8 mouse cellular contexts compared by ENCODE assay signal in genomic region chr7:127823236-127824171, GRCm38 (mm10). TPM values are rescaled to one million over a fixed set of nuclear protein-coding genes. Genes with fewer than 3 reads are reported as not detected.
DNase-seq lines count a peak whose midpoint lies in the region; ATAC-seq lines count a peak whose summit lies in the region.

No protein-coding gene starts in this region.

- no peak for DNase-seq in heart, postnatal 14 days
- DNase-seq in forebrain, embryonic 14.5 days (ENCODE audit: low spot score), result no peak
- DNase-seq in liver, embryonic 13.5 days, result no peak
- DNase-seq in thymus, postnatal 10 days (ENCODE audit: low spot score in 2 of 2), result no peak
- DNase-seq in thymus, postnatal 36 days, result no peak
- no peak for DNase-seq in adrenal gland, postnatal 10 days

- no peaks in the 10 kb centered on the region for H3K9me3 ChIP-seq in heart, embryonic 11.5 days (replicated peaks; ENCODE audit: control insufficient read depth, low read length)
- no peaks in the 10 kb centered on the region for H3K9me3 ChIP-seq in forebrain, embryonic 14.5 days (replicated peaks; ENCODE audit: control insufficient read depth, low read length)
- no peaks in the 10 kb centered on the region for H3K9me3 ChIP-seq in liver, embryonic 13.5 days (replicated peaks)

- H3K27me3 ChIP-seq in heart, embryonic 11.5 days (ENCODE audit: control insufficient read depth, insufficient read depth, low read length), result peaks cover 3% of the 10 kb centered on the region; the same call in 1 of the 2 replicates
- no peaks in the 10 kb centered on the region for H3K27me3 ChIP-seq in forebrain, embryonic 14.5 days (replicated peaks; ENCODE audit: control insufficient read depth, insufficient read depth, low read length)
- peaks cover 26% of the 10 kb centered on the region for H3K27me3 ChIP-seq in liver, embryonic 13.5 days

- peaks cover 8% of the 10 kb centered on the region; the same call in 1 of the 2 replicates for H3K4me1 ChIP-seq in heart, embryonic 11.5 days (ENCODE audit: control insufficient read depth, insufficient read depth, low read length)
- H3K4me1 ChIP-seq in brown adipose tissue, adult 24 weeks (ENCODE audit: control insufficient read depth, insufficient read depth, insufficient read length, low read length), result peaks cover 8% of the 10 kb centered on the region; the same call in 1 of the 2 replicates
- H3K4me1 ChIP-seq in forebrain, embryonic 14.5 days (ENCODE audit: control insufficient read depth, insufficient read depth, low read length), result 0 out of 2 replicates have a peak, but pooled peaks cover 5% of the 10 kb centered on the region
- H3K4me1 ChIP-seq in liver, embryonic 13.5 days (replicated peaks), result peaks cover 12% of the 10 kb centered on the region; the same call in 1 of the 2 replicates

- H3K36me3 ChIP-seq in heart, embryonic 11.5 days (ENCODE audit: control insufficient read depth, insufficient read depth, low read length), result no peaks in the 10 kb centered on the region
- no peaks in the 10 kb centered on the region for H3K36me3 ChIP-seq in forebrain, embryonic 14.5 days (ENCODE audit: control insufficient read depth, insufficient read depth, low read length)
- no peaks in the 10 kb centered on the region for H3K36me3 ChIP-seq in liver, embryonic 13.5 days

- peak overlapping the region; percentile 54 for H3K4me3 ChIP-seq in heart, embryonic 11.5 days (ENCODE audit: low read depth, low read length)
- H3K4me3 ChIP-seq in brown adipose tissue, adult 24 weeks (ENCODE audit: insufficient read depth, low read depth, low read length), result 0 out of 2 replicates have a peak overlapping the region, but pooled peaks have one; percentile 41
- H3K4me3 ChIP-seq in forebrain, embryonic 14.5 days (ENCODE audit: low read depth, low read length), result peak overlapping the region; percentile 68
- H3K4me3 ChIP-seq in liver, embryonic 13.5 days (replicated peaks), result peak overlapping the region; percentile 40

- peak overlapping the region; percentile 80 for H3K4me2 ChIP-seq in heart, embryonic 11.5 days
- peak overlapping the region; percentile 74 for H3K4me2 ChIP-seq in forebrain, embryonic 14.5 days (ENCODE audit: low read length)
- peak overlapping the region; percentile 38 for H3K4me2 ChIP-seq in liver, embryonic 13.5 days

- H3K27ac ChIP-seq in heart, embryonic 11.5 days (ENCODE audit: low read depth, low read length), result no peak overlapping the region
- no peak overlapping the region for H3K27ac ChIP-seq in brown adipose tissue, adult 24 weeks (replicated peaks; ENCODE audit: low read depth, low read length)
- peak overlapping the region; percentile 66; the same call in 1 of the 2 replicates for H3K27ac ChIP-seq in forebrain, embryonic 14.5 days (ENCODE audit: low read depth, low read length)
- no peak overlapping the region for H3K27ac ChIP-seq in liver, embryonic 13.5 days

- ATAC-seq in heart, embryonic 11.5 days (replicated peaks; ENCODE audit: insufficient number of reproducible peaks, low FRiP score, low TSS enrichment), result no peak; the same call in 1 of the 2 replicates
- ATAC-seq in forebrain, embryonic 14.5 days, result no peak
- ATAC-seq in liver, embryonic 13.5 days (ENCODE audit: low read depth), result no peak

- WGBS in heart, embryonic 11.5 days (ENCODE audit: insufficient replicate concordance), result 68% methylated on average over 11 of the region's 11 CpGs
- 54% methylated on average over 11 of the region's 11 CpGs for WGBS in forebrain, embryonic 14.5 days
- WGBS in liver, embryonic 13.5 days (ENCODE audit: insufficient replicate concordance), result 69% methylated on average over 11 of the region's 11 CpGs

- intact Hi-C loops in heart, postnatal 14 days (cut with DNase I), result no loop called here

- H3K9ac ChIP-seq in heart, embryonic 11.5 days (ENCODE audit: low read depth, low read length), result peak overlapping the region; percentile 66
- peak overlapping the region; percentile 96 for H3K9ac ChIP-seq in forebrain, embryonic 14.5 days (ENCODE audit: low read length)
- H3K9ac ChIP-seq in liver, embryonic 13.5 days, result no peak overlapping the region

RNA-seq across cellular contexts. Expression of gene Stx4a, which starts 0.6 kb away (rescaled TPM):
- 20.5 and 22.8 TPM in 2 replicates for polyA plus RNA-seq in heart, embryonic 11.5 days (2014; fragmentation: Nextera tagmentation; extraction: Ambion mirVana)
- total RNA-seq in heart, postnatal 14 days (2021), result 10 to 100 TPM; 66.7 to 68.1 TPM
- 89.1 and 91.8 TPM in 2 replicates for polyA plus RNA-seq in brown adipose tissue, adult 24 weeks (2012; ENCODE audit: insufficient read depth, insufficient read length, missing spikeins)
- polyA plus RNA-seq in forebrain, embryonic 14.5 days (2014; fragmentation: Nextera tagmentation; extraction: Ambion mirVana), result 9.7 and 11.1 TPM in 2 replicates
- 17.4 and 17.5 TPM in 2 replicates for polyA plus RNA-seq in liver, embryonic 13.5 days (2015; fragmentation: Nextera tagmentation; extraction: Ambion mirVana)
- 10 to 100 TPM; 67.8 to 94.9 TPM for total RNA-seq in adrenal gland, postnatal 10 days (2021)

RNA-seq across cellular contexts. Expression of gene Stx1b, which starts 0.8 kb away (rescaled TPM):
- polyA plus RNA-seq in heart, embryonic 11.5 days (2014; fragmentation: Nextera tagmentation; extraction: Ambion mirVana), result 1.4 and 1.8 TPM in 2 replicates
- total RNA-seq in heart, postnatal 14 days (2021), result under 1 TPM; 0.65 to 0.83 TPM
- 4.8 and 8.4 TPM in 2 replicates for polyA plus RNA-seq in brown adipose tissue, adult 24 weeks (2012; ENCODE audit: insufficient read depth, insufficient read length, missing spikeins)
- polyA plus RNA-seq in forebrain, embryonic 14.5 days (2014; fragmentation: Nextera tagmentation; extraction: Ambion mirVana), result 15.7 and 22.3 TPM in 2 replicates
- polyA plus RNA-seq in liver, embryonic 13.5 days (2015; fragmentation: Nextera tagmentation; extraction: Ambion mirVana), result 0.22 and 0.41 TPM in 2 replicates
- 1 to 10 TPM; 6.9 to 9.4 TPM for total RNA-seq in adrenal gland, postnatal 10 days (2021)

RNA-seq across cellular contexts. Expression of gene Hsd3b7, which starts 23.1 kb away (rescaled TPM):
- 18.1 and 23.5 TPM in 2 replicates for polyA plus RNA-seq in heart, embryonic 11.5 days (2014; fragmentation: Nextera tagmentation; extraction: Ambion mirVana)
- 10 to 100 TPM; 14.9 to 18.4 TPM for total RNA-seq in heart, postnatal 14 days (2021)
- polyA plus RNA-seq in brown adipose tissue, adult 24 weeks (2012; ENCODE audit: insufficient read depth, insufficient read length, missing spikeins), result 39.6 and 47.1 TPM in 2 replicates
- polyA plus RNA-seq in forebrain, embryonic 14.5 days (2014; fragmentation: Nextera tagmentation; extraction: Ambion mirVana), result 6.9 and 9.7 TPM in 2 replicates
- 37.8 and 39.3 TPM in 2 replicates for polyA plus RNA-seq in liver, embryonic 13.5 days (2015; fragmentation: Nextera tagmentation; extraction: Ambion mirVana)
- 10 to 100 TPM; 57.1 to 73.1 TPM for total RNA-seq in adrenal gland, postnatal 10 days (2021)

RNA-seq across cellular contexts. Expression of gene Gm49388, which starts 38.1 kb away (rescaled TPM):
- 0.46 TPM in 1 of 2 replicates, not detected in the other for polyA plus RNA-seq in heart, embryonic 11.5 days (2014; fragmentation: Nextera tagmentation; extraction: Ambion mirVana)
- 1 to 10 TPM; 2.7 to 3.0 TPM for total RNA-seq in heart, postnatal 14 days (2021)
- polyA plus RNA-seq in brown adipose tissue, adult 24 weeks (2012; ENCODE audit: insufficient read depth, insufficient read length, missing spikeins), result 0.54 TPM in 1 of 2 replicates, not detected in the other
- polyA plus RNA-seq in forebrain, embryonic 14.5 days (2014; fragmentation: Nextera tagmentation; extraction: Ambion mirVana), result not detected in 2 replicates
- polyA plus RNA-seq in liver, embryonic 13.5 days (2015; fragmentation: Nextera tagmentation; extraction: Ambion mirVana), result not detected in 2 replicates
- 1 to 10 TPM; 4.7 to 5.6 TPM for total RNA-seq in adrenal gland, postnatal 10 days (2021)

RNA-seq across cellular contexts. Expression of gene Setd1a, which starts 47.0 kb away (rescaled TPM):
- 16.9 and 20.8 TPM in 2 replicates for polyA plus RNA-seq in heart, embryonic 11.5 days (2014; fragmentation: Nextera tagmentation; extraction: Ambion mirVana)
- total RNA-seq in heart, postnatal 14 days (2021), result 10 to 100 TPM; 21.0 to 22.3 TPM
- 11.7 and 13.6 TPM in 2 replicates for polyA plus RNA-seq in brown adipose tissue, adult 24 weeks (2012; ENCODE audit: insufficient read depth, insufficient read length, missing spikeins)
- polyA plus RNA-seq in forebrain, embryonic 14.5 days (2014; fragmentation: Nextera tagmentation; extraction: Ambion mirVana), result 17.0 and 18.0 TPM in 2 replicates
- 8.4 and 9.0 TPM in 2 replicates for polyA plus RNA-seq in liver, embryonic 13.5 days (2015; fragmentation: Nextera tagmentation; extraction: Ambion mirVana)
- 10 to 100 TPM; 35.9 to 46.6 TPM for total RNA-seq in adrenal gland, postnatal 10 days (2021)
